Mouse (Mus musculus) embryonic facial prominence, embryonic 14.5 days (tissue): Measurements from ENCODE around the gene Pon1. TPM values are rescaled to one million over a fixed set of nuclear protein-coding genes. Genes with fewer than 3 reads are reported as not detected.

Source experiments
- ATAC-seq: fragments of 200-750 bp; cut with Nextera tagmentation; 2 replicates; pipeline ENCODE4 v1.8.0; 2017; ENCODE audit warnings: low read depth, moderate number of reproducible peaks, moderate TSS enrichment
- DNase-seq: peaks from one replicate; pipeline ENCODE4 v3.0.0-alpha.2; 2015; ENCODE audit warnings: low spot score
- H3K27ac ChIP-seq: fragments of 300-500 bp; sonication (generic); replicated peaks from 2 replicates; pipeline ENCODE4 v1.5.1; 2014; ENCODE audit warnings: low read depth, mild to moderate bottlenecking, low read length, moderate library complexity
- H3K27me3 ChIP-seq: fragments of 300-500 bp; sonication (generic); replicated peaks from 2 replicates; pipeline ENCODE4 v1.6.1; 2014; ENCODE audit warnings: low read length; ENCODE audit not compliant: control insufficient read depth, insufficient read depth
- H3K36me3 ChIP-seq: fragments of 300-500 bp; sonication (generic); 2 replicates; pipeline ENCODE4 v1.6.1; 2014; ENCODE audit warnings: low read length, mixed read lengths; ENCODE audit not compliant: control insufficient read depth, insufficient read depth
- H3K4me1 ChIP-seq: fragments of 300-500 bp; sonication (generic); 2 replicates; pipeline ENCODE4 v1.6.1; 2014; ENCODE audit warnings: antibody characterized with exemption, low read length; ENCODE audit not compliant: control insufficient read depth, insufficient read depth
- H3K4me2 ChIP-seq: fragments of 300-500 bp; sonication (generic); 2 replicates; pipeline ENCODE4 v1.6.1; 2014; ENCODE audit warnings: low read depth, mild to moderate bottlenecking, low read length, moderate library complexity, mixed read lengths
- H3K4me3 ChIP-seq: fragments of 300-500 bp; sonication (generic); 2 replicates; pipeline ENCODE4 v1.5.1; 2014; ENCODE audit warnings: low read depth, mild to moderate bottlenecking, low read length
- H3K9ac ChIP-seq: fragments of 300-500 bp; sonication (generic); 2 replicates; pipeline ENCODE4 v1.6.1; 2014; ENCODE audit warnings: low read depth, mild to moderate bottlenecking, low read length, moderate library complexity, mixed read lengths
- H3K9me3 ChIP-seq: fragments of 300-500 bp; sonication (generic); 2 replicates; pipeline ENCODE4 v1.6.1; 2016; ENCODE audit warnings: low read length; ENCODE audit not compliant: control insufficient read depth
- WGBS: fragments of 180-500 bp; shearing (Covaris S2); extraction: QIAGEN DNeasy Blood & Tissue Kit; methylation state at CpG from one replicate; pipeline ENCODE4 v1.1.7; 2014; 5-methylcytosine and 5-hydroxymethylcytosine counted together
- polyA plus RNA-seq: library from polyadenylated mRNA; unstranded; fragments of >200 nt; fragmentation: Nextera tagmentation; extraction: Ambion mirVana; gene quantifications from 2 replicates; pipeline ENCODE4 v1.2.1, GENCODE M21; 2014

The Pon1 gene
- polyA plus RNA-seq, 1 experiment from 2014 or later, result 3.9 TPM

- 63% methylated on average over 5 of the region's 5 CpGs for WGBS
- no peak overlapping the region for H3K9ac ChIP-seq
- no peaks in the 10 kb centered on the region for H3K36me3 ChIP-seq
- H3K9me3 ChIP-seq, result no peaks in the 10 kb centered on the region
- H3K4me2 ChIP-seq, result no peak overlapping the region
- no peak for ATAC-seq
- H3K4me1 ChIP-seq, result no peaks in the 10 kb centered on the region
- no peak overlapping the region for H3K4me3 ChIP-seq
- no peaks in the 10 kb centered on the region for H3K27me3 ChIP-seq
- DNase-seq, result no peak
- no peak overlapping the region for H3K27ac ChIP-seq
These were observed 5.7 kb downstream of the Pon1 start for GRCm38 (mm10) chr6:5188036-5188435.

- H3K27me3 ChIP-seq, result no peaks in the 10 kb centered on the region
- 58% methylated on average over 6 of the region's 6 CpGs for WGBS
- H3K4me2 ChIP-seq, result no peak overlapping the region
- no peaks in the 10 kb centered on the region for H3K9me3 ChIP-seq
- H3K4me1 ChIP-seq, result no peaks in the 10 kb centered on the region
- no peak overlapping the region for H3K27ac ChIP-seq
- ATAC-seq, result no peak
- H3K9ac ChIP-seq, result no peak overlapping the region
- no peak for DNase-seq
- no peaks in the 10 kb centered on the region for H3K36me3 ChIP-seq
- no peak overlapping the region for H3K4me3 ChIP-seq
These were observed 6.2 kb downstream of the Pon1 start for GRCm38 (mm10) chr6:5187586-5187985.

GRCm38 (mm10) chr6:5186229-5186950 lies 7.4 kb downstream of the Pon1 start:
- H3K9ac ChIP-seq, result no peak overlapping the region
- H3K27ac ChIP-seq, result no peak overlapping the region
- DNase-seq (peak; percentile 26), ATAC-seq (no peak; the same call in 1 of the 2 replicates)
- H3K4me2 ChIP-seq, result no peak overlapping the region
- no peak overlapping the region for H3K4me3 ChIP-seq
- no peaks in the 10 kb centered on the region for H3K4me1 ChIP-seq
- H3K36me3 ChIP-seq, result no peaks in the 10 kb centered on the region
- no peaks in the 10 kb centered on the region for H3K9me3 ChIP-seq
- no peaks in the 10 kb centered on the region for H3K27me3 ChIP-seq
- 58% methylated on average over 7 of the region's 7 CpGs for WGBS

- Histone ChIP-seq H3K27ac (no peak overlapping the region), H3K36me3 (no peaks in the 10 kb centered on the region), H3K27me3 (no peaks in the 10 kb centered on the region), H3K4me2 (no peak overlapping the region), H3K4me1 (peaks cover 5% of the 10 kb centered on the region; the same call in 1 of the 2 replicates), H3K4me3 (no peak overlapping the region), H3K9ac (no peak overlapping the region), H3K9me3 (no peaks in the 10 kb centered on the region)
- ATAC-seq, result no peak
- peak; percentile 38 for DNase-seq
- WGBS, result 72% methylated on average over 5 of the region's 5 CpGs
These were observed 13.1 kb downstream of the Pon1 start for GRCm38 (mm10) chr6:5180645-5181044.

- H3K9ac ChIP-seq, result no peak overlapping the region
- peaks cover 5% of the 10 kb centered on the region; the same call in 1 of the 2 replicates for H3K4me1 ChIP-seq
- H3K4me3 ChIP-seq, result no peak overlapping the region
- no peak overlapping the region for H3K4me2 ChIP-seq
- ATAC-seq (no peak), DNase-seq (no peak)
- no peaks in the 10 kb centered on the region for H3K36me3 ChIP-seq
- WGBS, result 68% methylated on average over 6 of the region's 6 CpGs
- no peaks in the 10 kb centered on the region for H3K27me3 ChIP-seq
- no peaks in the 10 kb centered on the region for H3K9me3 ChIP-seq
- no peak overlapping the region for H3K27ac ChIP-seq
These were observed 14.6 kb downstream of the Pon1 start for GRCm38 (mm10) chr6:5179189-5179588.

GRCm38 (mm10) chr6:5177967-5178891 lies 15.5 kb downstream of the Pon1 start:
- Histone ChIP-seq H3K36me3 (no peaks in the 10 kb centered on the region), H3K4me3 (peak overlapping the region; percentile 22), H3K4me2 (peak overlapping the region; percentile 56), H3K9me3 (no peaks in the 10 kb centered on the region), H3K27ac (no peak overlapping the region; the same call in 1 of the 2 replicates), H3K4me1 (peaks cover 5% of the 10 kb centered on the region; the same call in 1 of the 2 replicates), H3K9ac (peak overlapping the region; percentile 37; the same call in 1 of the 2 replicates), H3K27me3 (no peaks in the 10 kb centered on the region)
- ATAC-seq (peak; percentile 74), DNase-seq (peak; percentile 62)
- 31% methylated on average over 19 of the region's 19 CpGs for WGBS

- no peak for ATAC-seq
These were observed 19.4 kb downstream of the Pon1 start for GRCm38 (mm10) chr6:5174179-5174812.

GRCm38 (mm10) chr6:5172571-5172970 lies 21.2 kb downstream of the Pon1 start:
- H3K27ac ChIP-seq, result no peak overlapping the region
- H3K36me3 ChIP-seq, result no peaks in the 10 kb centered on the region
- no peak for DNase-seq
- H3K9me3 ChIP-seq, result no peaks in the 10 kb centered on the region
- WGBS, result 70% methylated on average over 9 of the region's 9 CpGs
- no peak overlapping the region for H3K4me2 ChIP-seq
- no peak overlapping the region for H3K9ac ChIP-seq
- no peaks in the 10 kb centered on the region for H3K27me3 ChIP-seq
- H3K4me1 ChIP-seq, result no peaks in the 10 kb centered on the region
- no peak overlapping the region for H3K4me3 ChIP-seq
- ATAC-seq, result no peak

More at GRCm38 (mm10) chr6:5174179-5174812, 19.4 kb downstream of the Pon1 start:
- H3K9me3 ChIP-seq, result no peaks in the 10 kb centered on the region
- H3K4me2 ChIP-seq, result no peak overlapping the region
- peaks cover 5% of the 10 kb centered on the region; the same call in 1 of the 2 replicates for H3K4me1 ChIP-seq
- no peak overlapping the region for H3K9ac ChIP-seq
- no peak for DNase-seq
- H3K27me3 ChIP-seq, result no peaks in the 10 kb centered on the region
- no peaks in the 10 kb centered on the region for H3K36me3 ChIP-seq
- H3K27ac ChIP-seq, result no peak overlapping the region
- 76% methylated on average over 10 of the region's 10 CpGs for WGBS
- H3K4me3 ChIP-seq, result no peak overlapping the region
